Comparison of ENCODE assay signal across 9 mouse cellular contexts in the genomic region with DNA sequence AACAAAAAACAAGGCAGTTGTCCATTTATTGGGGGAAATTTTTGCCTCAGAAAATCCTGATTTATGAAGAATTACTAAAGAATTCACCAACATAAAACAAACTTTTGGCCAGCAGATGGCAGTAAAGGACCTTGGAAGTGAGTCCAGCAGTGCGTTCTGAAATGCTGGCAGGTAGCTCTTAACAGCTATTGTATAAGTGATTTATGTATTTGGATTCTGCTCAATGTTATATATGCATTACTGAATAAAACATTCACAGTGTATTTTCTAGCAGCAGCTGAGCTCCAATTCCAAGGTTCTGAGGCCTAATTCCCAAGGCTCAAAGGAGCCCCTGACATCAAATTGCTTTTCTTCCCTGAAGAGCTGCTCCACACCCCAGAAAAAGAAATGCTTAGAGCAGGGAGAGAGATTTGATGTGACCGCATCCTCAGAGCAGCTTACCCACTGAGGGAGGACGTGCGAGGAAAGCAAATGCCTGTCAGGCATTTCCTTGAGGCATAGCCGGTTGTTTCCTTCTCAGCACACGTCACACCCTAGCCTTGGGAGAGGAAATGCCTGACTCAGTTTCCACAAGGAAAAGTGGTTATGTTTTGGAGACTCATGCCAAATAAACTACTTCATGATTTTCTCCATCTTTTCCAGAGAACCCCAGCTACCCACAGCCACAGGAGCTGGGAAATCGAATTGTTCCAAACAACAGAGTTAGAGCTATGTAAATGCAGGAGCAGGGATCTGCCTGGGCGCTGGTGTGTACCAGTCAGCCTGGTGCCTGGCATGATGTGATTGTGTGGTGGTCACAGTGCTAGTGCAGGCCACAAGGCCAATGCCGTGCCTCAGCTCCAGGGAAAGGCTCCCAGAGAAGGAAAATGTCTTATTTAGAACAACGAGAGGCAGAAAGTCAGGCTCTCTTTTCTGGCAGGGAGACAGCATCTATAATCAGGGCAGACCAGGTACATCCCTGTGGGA.
DNase-seq lines count a peak whose midpoint lies in the region; ATAC-seq and TF ChIP-seq lines count a peak whose summit lies in the region.
"Had no signal": no experiment of that assay in that cellular context is flagged by ENCODE, and none has a peak within 500 bp of the region (broad histone marks: within the 10 kb centered on the region; RNA-seq: fewer than 3 reads in every experiment).

No protein-coding gene starts in this region.

- no peak overlapping the region for H3K9ac ChIP-seq in limb, embryonic 15.5 days
- no peak overlapping the region; the same call in 1 of the 2 replicates for H3K9ac ChIP-seq in neural tube, embryonic 12.5 days

- H3K9me3 ChIP-seq in limb, embryonic 15.5 days = no peaks in the 10 kb centered on the region
- H3K9me3 ChIP-seq in neural tube, embryonic 12.5 days = no peaks in the 10 kb centered on the region

- H3K36me3 ChIP-seq in limb, embryonic 15.5 days = no peaks in the 10 kb centered on the region
- no peaks in the 10 kb centered on the region for H3K36me3 ChIP-seq in neural tube, embryonic 12.5 days

- no peaks in the 10 kb centered on the region for H3K27me3 ChIP-seq in limb, embryonic 15.5 days
- no peaks in the 10 kb centered on the region for H3K27me3 ChIP-seq in neural tube, embryonic 12.5 days (replicated peaks)

- H3K4me3 ChIP-seq in cortical plate, adult 2 months (ENCODE audit: insufficient read depth, low read length) = no peak overlapping the region
- no peak overlapping the region for H3K4me3 ChIP-seq in limb, embryonic 15.5 days
- H3K4me3 ChIP-seq in neural tube, embryonic 12.5 days = no peak overlapping the region
- H3K4me3 ChIP-seq: erythroblast, embryonic 14.5 days had no signal

- H3K4me1 ChIP-seq in cortical plate, adult 2 months (ENCODE audit: control insufficient read depth, insufficient read depth, low read length) = peaks cover 7% of the 10 kb centered on the region
- H3K4me1 ChIP-seq in limb, embryonic 15.5 days = peaks cover 7% of the 10 kb centered on the region
- peaks cover 10% of the 10 kb centered on the region for H3K4me1 ChIP-seq in neural tube, embryonic 12.5 days

- WGBS in limb, embryonic 15.5 days = 43% methylated on average over 10 of the region's 10 CpGs
- 43% methylated on average over 10 of the region's 10 CpGs for WGBS in neural tube, embryonic 12.5 days

- peak; percentile 35; the same call in 1 of the 2 replicates for ATAC-seq in limb, embryonic 15.5 days (ENCODE audit: insufficient number of reproducible peaks, low FRiP score, low TSS enrichment, low read depth)
- ATAC-seq in neural tube, embryonic 12.5 days (ENCODE audit: low FRiP score, low read depth) = peak; percentile 88

- TF ChIP-seq POLR2A in cortical plate, adult 2 months (IDR thresholded peaks at IDR 0.05; ENCODE audit: extremely low read depth, insufficient read depth, low read length) = no peak

- intact Hi-C loops in heart, postnatal 10 days (cut with DNase I) = loop anchor here (2.0 to 10.0 kb wide), 4 partner anchors 98 to 1293 kb away; partner anchors contain the start of genes Fars2 and Lyrm4

- peak overlapping the region; percentile 26; the same call in 1 of the 2 replicates for H3K27ac ChIP-seq in cortical plate, adult 2 months (ENCODE audit: insufficient read depth, low read length)
- peak overlapping the region; percentile 54 for H3K27ac ChIP-seq in limb, embryonic 15.5 days
- H3K27ac ChIP-seq in neural tube, embryonic 12.5 days = peak overlapping the region; percentile 70

- peak; percentile 67 for TF ChIP-seq CTCF in cortical plate, adult 2 months (IDR thresholded peaks at IDR 0.05; ENCODE audit: extremely low read depth, insufficient read depth, low read length)

- DNase-seq in CD4-positive helper T cell, adult 2 months (ENCODE audit: low read depth, low spot score) = peak; percentile 64
- DNase-seq in ZHBTc4 (ENCODE audit: low read depth, low spot score) = peak; percentile 72
- DNase-seq in heart, postnatal 10 days = peak; percentile 74 to 86
- DNase-seq in kidney, postnatal 14 days = peak; percentile 80
- DNase-seq in thymus, postnatal 10 days (ENCODE audit: low spot score in 2 of 2) = peak; percentile 9 to 77

- H3K4me2 ChIP-seq in limb, embryonic 15.5 days = no peak overlapping the region
- no peak overlapping the region for H3K4me2 ChIP-seq in neural tube, embryonic 12.5 days (replicated peaks)
